Mouse (Mus musculus) erythroblast, embryonic 14.5 days (primary cell): ENCODE data around the gene Hoxb7.

Experiments used
- GATA1 ChIP-seq: IDR thresholded peaks from 2 replicates; pipeline ENCODE4 v1.6.1; 2012; ENCODE audit warnings: low read length, inconsistent platforms, mixed read lengths
- TAL1 ChIP-seq: IDR thresholded peaks from 3 replicates; pipeline ENCODE4 v1.6.1; 2012; ENCODE audit warnings: low read length, inconsistent platforms, mixed read lengths

DNA sequence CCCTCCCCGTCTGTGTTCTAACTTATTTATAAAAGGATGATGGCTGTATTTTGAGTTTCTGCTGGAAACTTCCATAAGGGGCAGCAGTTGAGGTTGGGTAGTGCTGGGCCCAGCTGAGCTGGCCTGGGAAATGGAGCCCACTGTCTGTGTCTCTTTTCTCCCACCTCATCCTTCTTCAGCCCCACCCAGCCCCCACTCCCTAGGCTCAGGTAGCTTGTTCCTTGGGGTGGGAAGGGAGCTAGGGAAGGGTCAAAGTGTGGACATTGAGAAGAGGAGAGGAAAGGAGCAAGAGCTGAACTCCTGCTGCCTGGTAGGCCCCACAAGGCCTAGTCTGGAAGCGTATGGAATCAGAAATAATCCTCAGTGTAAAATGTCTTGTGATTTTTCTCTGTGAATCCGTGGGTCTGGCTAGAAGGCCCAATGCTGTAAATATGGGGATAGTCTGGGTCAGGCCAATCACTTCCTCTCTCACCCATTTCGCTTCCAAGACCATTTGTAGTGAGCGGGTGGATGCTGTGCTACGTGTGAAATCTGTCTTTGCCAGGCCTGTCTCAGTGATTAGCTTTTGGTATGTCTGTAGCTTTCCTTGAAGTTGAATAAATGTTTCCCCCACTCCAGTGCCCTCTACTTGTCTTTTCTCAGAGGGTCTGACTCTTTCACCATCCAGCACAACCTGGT is 19.2 kb downstream of the Hoxb7 start:
- TF ChIP-seq GATA1 (no peak), TAL1 (no peak)
